Mouse (Mus musculus) cerebellum, adult (tissue): ENCODE measurements around the gene Dynlt3.
A peak's percentile ranks its signal among the peaks of the same experiment; 100 is the strongest.
"Not testable (repeated sequence)": the region's sequence is repeated elsewhere in the genome, so short reads cannot be mapped to it uniquely, and the experiment has no call there.

Experiments
- ATAC-seq: cut with Nextera tagmentation; 2 replicates; pipeline ENCODE4 v1.9.2; 2017; ENCODE audit warnings: mild to moderate bottlenecking, moderate library complexity, mixed read lengths; ENCODE audit not compliant: insufficient number of reproducible peaks, low FRiP score, low TSS enrichment

Dynlt3 gene

DNA sequence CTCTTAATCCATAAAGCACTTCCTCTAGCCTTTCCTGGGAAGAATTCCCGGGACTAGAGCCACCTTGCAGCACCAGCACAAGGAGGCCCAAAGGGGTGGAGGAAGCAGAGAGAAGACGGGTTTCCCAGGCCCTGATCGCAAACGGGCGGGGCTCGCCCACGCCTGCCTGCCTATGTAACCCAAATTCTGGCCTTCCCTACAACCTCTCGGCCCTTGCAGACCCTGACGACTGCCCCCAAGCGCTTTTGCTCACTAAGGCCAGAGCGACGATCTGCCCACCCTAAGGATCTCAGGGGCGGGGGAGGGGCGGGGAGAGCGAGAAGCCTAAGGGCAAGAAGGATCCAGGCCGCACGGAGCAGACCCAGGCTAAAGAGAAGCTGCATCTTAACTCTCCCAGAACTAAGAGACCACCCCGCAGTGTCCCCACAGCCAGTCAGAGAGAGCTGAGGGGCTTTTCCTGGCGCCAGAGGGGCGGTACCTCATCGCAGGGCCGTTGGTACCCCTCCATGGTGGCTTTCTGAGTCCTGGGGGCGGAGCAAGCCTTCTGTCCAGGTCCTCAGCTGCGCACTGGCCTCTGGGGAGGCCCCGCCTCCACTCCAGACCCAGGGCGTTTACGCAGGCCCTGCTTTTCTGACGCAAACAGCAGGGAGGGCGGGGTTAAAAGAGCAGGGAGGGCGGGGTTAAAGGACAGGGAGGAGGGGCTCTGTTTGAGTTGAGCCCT is at the start of gene Dynlt3:
Gene Dynlt3 (minus strand): TSS at position 613 of the 721 bp plus-strand sequence.
- ATAC-seq: peak; percentile 98

DNA sequence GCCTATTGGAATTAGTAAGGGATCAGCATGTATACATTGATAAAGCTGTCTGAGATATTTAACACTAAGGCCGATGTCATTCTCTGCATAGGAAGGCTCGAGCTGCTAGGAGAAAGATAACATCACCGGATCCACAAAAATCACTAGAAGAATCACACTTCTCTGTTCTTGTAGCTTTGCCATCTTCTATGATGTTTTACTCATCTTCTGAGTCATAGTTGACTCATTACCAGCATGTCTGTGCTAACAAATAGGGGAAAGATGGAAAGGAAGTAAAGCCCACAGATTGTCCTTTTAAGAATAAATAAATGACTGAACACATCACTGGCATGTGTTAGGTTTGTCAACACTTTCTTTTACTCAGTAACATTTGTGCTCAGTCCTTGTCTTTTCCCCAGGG is 37.0 kb upstream of the Dynlt3 start:
- ATAC-seq: no peak

DNA sequence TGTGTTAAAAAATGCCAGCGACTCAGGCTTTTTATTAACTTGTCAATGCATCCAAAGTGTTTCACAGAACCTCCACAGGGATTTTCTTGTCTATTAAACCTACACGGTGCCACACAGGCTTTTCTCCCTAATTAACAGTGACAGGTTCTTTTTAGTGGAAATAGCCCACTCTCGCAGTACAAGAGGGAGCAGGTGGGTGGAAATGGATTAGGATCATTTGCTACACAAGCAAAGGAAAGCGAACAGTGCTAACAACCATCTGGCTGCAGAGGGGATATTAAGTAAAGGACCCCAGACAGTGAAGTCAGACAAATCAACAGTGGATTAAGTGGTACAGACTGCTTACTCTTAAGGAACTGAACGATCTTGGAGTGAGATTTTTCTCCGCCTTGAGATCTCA is 33.2 kb upstream of the Dynlt3 start:
- no peak for ATAC-seq

DNA sequence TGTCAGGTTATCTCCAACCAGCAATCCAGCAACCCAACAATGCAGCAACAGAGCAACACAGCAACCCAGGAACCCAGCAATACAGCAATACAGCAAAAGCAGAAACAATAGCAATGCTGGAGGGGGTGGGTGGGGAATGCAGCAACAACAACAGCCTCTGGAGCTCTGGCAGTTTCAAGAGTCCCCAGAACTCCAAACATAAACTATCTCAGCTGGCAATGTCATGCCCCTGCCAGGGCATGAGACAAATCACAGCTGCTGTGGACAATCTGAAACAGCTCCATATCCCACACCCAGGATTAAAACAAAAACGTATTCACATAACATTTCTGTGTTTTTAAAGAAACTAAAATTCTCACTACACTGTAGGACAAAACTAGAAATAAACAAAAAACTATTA is 9.2 kb upstream of the Dynlt3 start:
- ATAC-seq: no peak

DNA sequence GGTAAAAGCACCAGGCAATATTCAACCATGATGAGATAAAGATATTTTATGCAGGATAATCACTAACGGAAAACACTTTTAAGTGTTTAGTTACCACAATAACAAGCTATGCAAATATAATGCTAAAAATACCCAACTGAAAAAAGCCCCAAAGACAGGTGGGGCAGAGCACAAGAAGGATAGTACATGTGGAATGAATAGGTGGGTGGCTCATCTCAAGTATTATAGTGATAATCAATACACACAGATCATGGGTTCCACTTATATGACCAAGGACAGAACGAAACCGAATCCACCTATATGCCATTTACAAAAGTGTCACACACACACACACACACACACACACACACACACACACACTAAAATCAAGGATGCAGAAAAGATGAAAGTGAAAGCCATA is 8.6 kb upstream of the Dynlt3 start:
- ATAC-seq: no peak

DNA sequence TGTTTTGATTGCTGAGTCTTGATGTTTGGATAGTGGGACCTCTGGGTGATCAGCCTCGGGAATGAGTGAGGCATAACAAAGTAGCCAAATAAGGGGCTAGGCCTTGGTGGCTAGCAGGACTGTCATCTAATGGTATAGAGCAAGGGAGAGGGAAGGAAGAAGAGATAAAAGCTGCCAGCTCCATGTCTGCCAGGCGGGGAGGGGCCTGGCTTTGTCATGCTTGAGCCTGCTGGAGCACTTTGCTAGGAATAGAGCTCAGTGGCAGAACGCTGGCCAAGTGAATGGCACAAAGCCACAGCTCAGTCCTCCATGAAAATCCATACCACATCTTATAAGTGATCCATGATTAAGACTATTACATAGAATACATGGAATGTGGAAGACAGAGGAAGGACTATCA is 10.0 kb downstream of the Dynlt3 start:
- peak; percentile 61; the same call in 1 of the 2 replicates for ATAC-seq

DNA sequence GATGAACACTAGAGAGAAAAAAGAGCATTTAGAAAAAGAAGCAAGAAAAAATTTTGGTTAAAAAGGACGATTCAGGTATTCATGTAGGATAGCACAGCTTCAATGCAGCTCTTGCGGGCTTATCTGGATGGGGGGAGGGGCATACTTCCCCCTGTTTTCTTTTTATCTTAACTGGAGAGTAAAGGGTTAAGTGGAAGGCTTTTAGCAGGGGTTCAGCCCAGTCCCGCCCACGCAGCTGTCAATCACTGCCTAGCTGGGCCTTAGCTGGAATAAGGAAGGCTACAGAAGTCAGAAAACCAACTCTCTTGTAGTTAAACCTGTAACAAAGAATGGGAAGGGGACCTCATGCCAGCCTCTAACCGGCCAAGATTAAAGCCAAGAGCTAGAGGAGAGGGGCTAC is 22.2 kb downstream of the Dynlt3 start:
- ATAC-seq: not testable (repeated sequence)

DNA sequence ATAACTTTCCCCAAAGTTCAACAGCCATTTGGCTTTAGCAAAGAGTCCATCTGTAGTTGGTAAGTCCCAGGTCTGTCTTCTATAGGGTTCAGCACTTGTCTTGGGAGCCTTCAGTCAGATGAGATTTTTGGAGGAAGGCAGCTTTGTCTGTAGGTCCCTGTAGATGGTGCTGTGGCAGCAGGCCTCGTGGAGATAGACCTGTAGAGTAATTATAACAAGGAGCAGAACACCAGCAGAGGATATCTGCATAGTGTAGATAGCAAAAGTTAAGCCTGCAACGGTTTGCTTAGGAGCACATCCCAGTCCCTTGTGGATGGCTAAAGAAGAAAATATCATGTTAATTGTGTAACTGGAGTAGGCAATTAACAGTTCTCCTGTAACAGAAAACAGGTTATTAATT is 22.7 kb downstream of the Dynlt3 start:
- not testable (repeated sequence) for ATAC-seq
